Mouse (Mus musculus) lung, postnatal 10 days (tissue): ENCODE data around the gene Aldoart1.
A peak's percentile ranks its signal among the peaks of the same experiment; 100 is the strongest.

Experiments
- DNase-seq: peaks from one replicate; pipeline ENCODE4 v3.0.0; 2021

The Aldoart1 gene

DNA sequence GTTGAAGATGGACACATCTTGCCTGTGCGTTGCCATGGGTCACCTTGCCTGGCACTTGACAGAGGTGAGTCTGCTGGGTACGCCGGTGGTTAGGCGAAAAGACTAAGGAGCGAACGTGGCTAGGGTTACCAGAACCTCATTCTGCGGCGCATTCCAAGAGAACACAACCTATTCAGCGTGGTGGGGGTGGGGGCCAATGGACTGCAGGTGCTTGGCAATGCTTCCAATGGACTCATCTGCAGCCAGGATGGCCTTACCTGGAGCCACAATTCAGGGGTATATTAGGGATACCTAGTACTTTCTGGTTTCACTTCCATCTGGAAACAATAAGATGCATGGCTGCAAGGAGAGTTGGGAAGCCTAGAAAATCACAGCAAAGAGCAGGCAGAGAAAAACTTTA is at the start of gene Aldoart1:
Gene Aldoart1 (minus strand): TSS at position 101 of the 400 bp plus-strand sequence.
- no peak for DNase-seq

GRCm38 (mm10) chr4:72901566-72901965 is 49.1 kb upstream of the Aldoart1 start:
- DNase-seq = no peak

- peak; percentile 1 for DNase-seq
Measured at GRCm38 (mm10) chr4:72865371-72866075, 13.1 kb upstream of the Aldoart1 start.

DNA sequence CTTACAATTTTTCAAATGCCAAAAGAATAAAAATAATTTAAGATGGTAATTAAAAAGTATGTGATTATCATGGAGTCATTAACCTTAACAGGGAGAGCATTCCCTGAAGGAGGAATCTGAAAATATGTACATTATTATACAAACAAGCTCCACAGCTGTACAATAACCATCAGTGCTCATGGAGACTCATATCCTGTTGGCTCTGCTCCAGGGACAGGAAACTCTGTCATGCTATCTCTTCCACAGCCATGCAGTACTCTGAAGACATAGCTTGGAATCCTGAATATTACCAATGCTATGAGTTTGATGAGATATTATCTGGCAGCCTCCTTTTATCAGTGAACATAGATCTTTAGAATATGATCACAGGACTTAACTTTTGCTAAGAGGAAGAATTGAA is 8.2 kb downstream of the Aldoart1 start:
- no peak for DNase-seq

DNA sequence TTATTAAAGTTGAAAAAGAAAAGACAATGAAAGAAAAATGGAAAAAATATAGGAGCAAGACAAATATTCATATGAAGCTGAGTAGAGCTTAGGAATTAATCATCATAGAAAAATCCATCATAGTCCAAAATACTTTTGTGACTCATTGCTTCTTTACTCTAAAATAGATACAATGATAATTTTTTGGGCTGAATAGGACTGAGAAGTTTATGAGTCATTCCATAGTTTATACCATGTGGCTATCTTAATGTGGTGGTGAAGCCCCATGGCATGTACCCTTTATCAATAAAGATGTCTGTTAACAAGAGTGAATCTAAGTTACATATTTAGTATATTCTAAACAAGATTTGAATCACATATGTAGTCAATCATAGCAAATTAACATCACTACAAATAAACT is 9.4 kb downstream of the Aldoart1 start:
- DNase-seq = no peak

- DNase-seq = no peak
Measured at GRCm38 (mm10) chr4:72836430-72836829, 16.0 kb downstream of the Aldoart1 start.

DNA sequence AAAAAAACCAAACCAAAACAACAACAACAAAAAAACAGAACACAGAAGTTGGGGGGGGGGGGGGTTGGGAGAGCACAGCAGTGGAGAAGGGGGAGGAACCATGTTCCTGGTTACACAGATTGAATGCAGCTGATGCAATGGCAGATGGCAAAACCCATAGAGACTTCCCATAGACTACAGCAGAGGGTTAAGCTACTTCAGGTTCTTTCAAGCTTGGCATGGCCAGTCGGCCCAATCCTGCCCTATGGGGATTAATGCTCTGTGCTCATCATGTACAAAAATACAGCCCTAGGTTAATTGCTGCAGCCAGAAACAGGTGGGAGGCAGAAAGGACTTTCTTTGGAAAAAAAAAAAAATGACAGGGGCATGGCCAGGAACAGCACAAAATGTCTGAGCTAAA is 17.0 kb downstream of the Aldoart1 start:
- no peak for DNase-seq

DNA sequence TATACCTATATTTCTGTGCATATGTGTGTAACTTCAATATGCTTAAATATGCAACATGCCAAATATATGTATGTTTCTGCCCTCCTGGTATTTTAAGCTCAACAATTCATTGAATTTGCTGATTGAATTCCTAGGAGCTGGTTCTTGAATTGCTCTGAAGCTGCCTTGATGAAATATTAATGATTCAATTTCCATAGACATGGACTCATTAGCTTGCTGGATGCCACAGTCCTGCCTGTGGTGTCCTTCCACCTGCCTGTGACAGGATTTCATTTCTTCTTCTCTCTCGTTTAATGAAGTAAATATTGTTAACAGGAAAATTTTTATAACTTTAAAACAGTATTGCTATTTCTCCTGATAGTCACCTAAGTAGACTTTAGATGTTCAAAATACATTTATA is 51.6 kb downstream of the Aldoart1 start:
- no peak for DNase-seq
